Mouse (Mus musculus): Measurements from ENCODE around the gene Arpc2.
"Not testable (repeated sequence)": the region's sequence is repeated elsewhere in the genome, so short reads cannot be mapped to it uniquely, and the experiment has no call there.

The Arpc2 gene

DNA sequence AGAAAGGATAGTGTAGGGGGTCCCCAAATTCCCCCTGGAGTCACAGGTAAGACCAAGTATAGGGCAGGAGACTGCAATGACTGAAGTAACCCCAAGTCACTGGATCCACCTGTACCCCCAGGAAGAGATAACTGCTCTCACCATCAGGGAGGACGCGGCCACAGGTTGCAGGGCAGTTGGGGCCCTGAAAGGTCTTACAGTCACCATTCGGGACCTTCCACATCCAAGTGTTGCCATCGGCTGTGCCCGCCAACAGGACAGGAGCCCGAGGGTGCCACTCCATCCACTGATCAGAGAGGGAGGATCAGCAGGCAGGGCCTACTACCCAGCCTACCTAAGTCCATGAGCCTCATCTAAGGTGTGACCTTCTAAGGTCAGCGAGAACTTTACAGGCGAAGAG is 46.0 kb downstream of the Arpc2 start:
- no peak for ATAC-seq (ENCODE audit: insufficient number of reproducible peaks, low FRiP score, low TSS enrichment)

DNA sequence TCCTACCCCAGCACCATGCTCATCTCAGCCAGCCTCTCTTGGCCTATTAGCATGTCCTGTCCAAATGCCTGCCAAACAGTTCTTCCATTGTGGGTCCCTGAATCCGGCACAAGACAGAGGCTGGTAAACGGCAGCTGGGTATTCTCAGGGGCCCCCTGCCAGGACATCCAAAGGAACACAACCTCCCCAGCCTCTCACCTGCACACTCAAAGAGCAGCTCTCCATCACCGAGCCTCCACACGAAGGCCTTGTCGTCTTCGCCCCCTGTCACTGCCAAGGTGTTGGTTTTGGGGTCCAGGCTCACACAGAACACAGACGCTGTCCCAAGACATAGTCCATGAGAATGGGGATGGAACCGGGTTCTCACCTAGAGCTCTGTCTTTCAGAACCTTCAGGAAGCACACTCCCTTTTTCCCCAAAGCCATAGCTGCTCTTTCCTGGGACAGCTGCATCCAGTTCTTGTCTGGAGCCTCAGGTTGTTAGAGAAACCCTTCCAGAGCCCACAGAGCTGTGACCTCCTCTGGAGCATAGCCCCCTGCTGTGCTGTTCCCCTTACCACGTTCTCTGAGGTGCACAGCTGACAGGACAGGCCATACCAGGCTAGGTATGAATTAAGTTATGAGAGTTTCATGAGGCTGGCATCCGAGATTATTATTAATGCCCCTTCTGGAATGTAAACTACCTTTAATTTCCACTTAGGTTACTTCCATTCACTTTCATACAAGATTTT is 47.2 kb downstream of the Arpc2 start:
- ATAC-seq (ENCODE audit: insufficient number of reproducible peaks, low FRiP score, low TSS enrichment): no peak

DNA sequence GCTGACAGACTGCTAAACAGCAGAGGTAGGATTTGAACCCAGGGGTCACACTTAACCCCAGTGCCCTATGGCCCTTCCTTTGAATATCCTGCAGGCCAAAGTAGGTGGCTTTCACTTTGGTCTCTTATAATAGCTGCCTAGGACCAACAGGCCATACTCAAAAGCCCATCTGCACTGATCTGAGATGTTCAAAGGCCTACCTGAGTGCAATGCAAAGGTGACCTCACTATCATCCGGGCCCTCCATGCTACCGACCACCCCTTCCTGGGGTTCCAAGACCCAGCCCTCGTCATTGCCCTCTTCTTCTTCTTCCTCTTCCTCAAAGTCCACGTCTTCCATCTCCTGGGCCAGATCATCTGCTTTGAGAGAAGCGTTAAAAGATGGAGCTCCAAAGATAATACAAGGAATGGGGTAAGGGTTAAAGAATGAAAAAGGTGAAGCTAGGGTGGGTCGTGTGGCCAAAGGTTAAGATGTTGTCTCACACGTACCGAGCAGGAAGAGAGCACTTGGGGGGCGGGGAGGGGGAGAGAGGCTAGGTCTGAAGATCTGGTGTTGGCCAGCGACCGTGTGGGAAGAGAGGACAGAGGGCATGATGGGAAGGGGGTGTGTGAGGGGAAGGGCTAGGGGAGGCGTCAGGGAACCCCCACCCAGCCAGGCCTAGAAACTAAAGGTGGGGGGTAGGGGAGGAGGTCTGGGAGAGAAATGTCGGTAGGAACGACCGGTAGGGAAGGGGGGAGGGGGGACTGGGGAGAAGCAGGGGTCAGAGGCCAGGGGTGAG is 48.0 kb downstream of the Arpc2 start:
- 0 out of 2 replicates have a peak, but pooled peaks have one; percentile 0 for ATAC-seq (ENCODE audit: insufficient number of reproducible peaks, low FRiP score, low TSS enrichment)

- peak; percentile 91 for ATAC-seq (ENCODE audit: insufficient number of reproducible peaks, low FRiP score, low TSS enrichment)
These were observed 48.8 kb downstream of the Arpc2 start, which contains the start of the genes Aamp and Pnkd for GRCm38 (mm10) chr1:74284543-74285160. TSS of gene Aamp (minus strand) at chr1:74284738. TSS of gene Pnkd (plus strand) at chr1:74284930.

GRCm38 (mm10) chr1:74285212-74286010 is 49.5 kb downstream of the Arpc2 start:
- ATAC-seq (ENCODE audit: insufficient number of reproducible peaks, low FRiP score, low TSS enrichment): no peak

DNA sequence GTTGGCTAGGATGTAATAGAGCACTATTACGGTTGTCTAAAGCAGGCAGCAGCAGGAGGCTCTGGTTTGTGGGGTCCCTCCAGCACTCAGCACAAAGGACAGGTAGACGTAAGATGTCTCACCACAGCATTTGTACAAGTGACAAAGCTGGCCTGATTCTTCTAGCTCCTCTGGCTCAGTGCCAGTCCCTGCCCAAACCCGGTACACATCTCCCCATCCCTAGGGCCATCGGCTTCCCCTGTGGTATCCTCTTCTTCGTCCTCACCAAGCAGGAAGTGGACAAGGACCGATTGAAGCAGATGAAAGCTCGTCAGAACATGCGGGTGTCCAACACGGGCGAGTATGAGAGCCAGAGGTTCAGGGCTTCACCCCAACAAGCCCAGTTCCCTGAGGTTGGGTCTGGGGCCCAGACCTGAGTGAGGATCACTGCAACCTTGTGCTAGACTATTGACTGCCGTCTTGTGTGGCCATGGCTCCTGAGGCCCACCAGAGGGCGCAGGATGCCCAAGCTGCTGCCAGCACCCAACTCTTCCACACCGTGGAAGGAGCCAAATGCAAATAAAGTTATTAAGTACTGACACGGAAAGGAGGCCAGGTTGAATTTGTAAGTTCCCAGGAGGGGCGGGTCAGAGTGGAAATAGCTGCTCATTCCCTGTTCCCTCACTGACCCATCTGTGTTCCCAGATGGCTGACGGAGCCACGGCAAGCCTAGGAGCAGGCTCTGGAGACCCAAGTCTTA is 51.2 kb downstream of the Arpc2 start:
- ATAC-seq (ENCODE audit: insufficient number of reproducible peaks, low FRiP score, low TSS enrichment): not testable (repeated sequence)

GRCm38 (mm10) chr1:74288327-74288726 is 52.4 kb downstream of the Arpc2 start:
- ATAC-seq (ENCODE audit: insufficient number of reproducible peaks, low FRiP score, low TSS enrichment): no peak

DNA sequence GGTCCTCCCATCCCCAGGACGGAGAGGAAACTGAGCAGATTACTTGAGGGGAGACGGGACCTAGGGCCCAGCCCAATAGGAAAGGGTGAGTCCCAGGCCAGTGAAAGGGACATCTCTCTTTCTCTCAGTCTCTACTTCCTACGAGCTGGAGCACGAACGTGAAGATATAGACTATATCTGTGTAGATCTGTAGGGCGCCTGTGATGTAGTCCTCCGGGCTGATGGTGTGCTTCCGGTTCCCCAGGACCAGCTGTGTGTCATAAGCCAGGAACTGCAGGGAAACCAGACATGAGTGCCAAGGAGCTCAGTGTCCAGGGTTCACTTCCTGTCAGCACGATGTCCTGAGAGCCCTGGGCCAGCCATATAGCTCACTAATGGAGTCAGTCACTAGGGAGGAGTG is 53.4 kb downstream of the Arpc2 start:
- no peak for ATAC-seq (ENCODE audit: insufficient number of reproducible peaks, low FRiP score, low TSS enrichment)

DNA sequence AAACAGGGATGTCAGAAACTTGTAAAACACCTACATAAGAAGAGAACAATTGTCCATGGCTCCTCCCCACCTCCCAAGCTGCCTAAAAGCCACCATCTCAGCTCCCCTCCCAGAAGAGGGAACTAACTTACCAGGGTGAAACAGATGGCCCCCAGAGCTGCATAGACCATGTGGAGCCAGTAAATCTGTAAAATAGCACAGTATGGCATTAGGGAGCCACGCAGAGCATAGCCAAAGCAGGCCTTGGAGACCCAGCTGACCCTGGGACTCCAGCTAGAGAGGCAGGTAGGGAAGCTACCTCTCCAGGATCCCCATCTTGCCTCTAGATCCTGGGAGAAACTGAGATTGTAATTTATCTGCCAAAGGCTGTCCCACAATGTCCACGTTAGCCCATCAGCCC is 53.9 kb downstream of the Arpc2 start:
- ATAC-seq (ENCODE audit: insufficient number of reproducible peaks, low FRiP score, low TSS enrichment): no peak

DNA sequence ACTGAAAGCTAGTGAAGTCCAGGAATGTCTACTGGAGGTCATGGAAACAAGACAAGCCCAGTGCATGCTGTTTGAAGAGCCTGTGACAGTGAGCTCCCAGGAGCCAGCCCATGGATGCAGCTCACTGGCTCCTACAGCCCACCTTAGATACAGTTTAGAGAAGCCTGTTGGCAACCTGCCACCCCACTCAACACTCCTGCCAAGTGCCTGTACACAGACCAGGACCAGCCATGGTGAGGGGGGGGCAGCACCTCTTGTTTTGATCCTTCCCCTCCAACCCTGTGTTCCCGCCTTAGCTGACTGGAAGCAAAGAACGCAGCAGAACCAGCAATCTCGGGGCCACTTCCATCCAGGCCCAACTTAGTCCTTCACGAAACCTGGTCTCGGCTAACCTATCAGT is 54.3 kb downstream of the Arpc2 start:
- no peak for ATAC-seq (ENCODE audit: insufficient number of reproducible peaks, low FRiP score, low TSS enrichment)

DNA sequence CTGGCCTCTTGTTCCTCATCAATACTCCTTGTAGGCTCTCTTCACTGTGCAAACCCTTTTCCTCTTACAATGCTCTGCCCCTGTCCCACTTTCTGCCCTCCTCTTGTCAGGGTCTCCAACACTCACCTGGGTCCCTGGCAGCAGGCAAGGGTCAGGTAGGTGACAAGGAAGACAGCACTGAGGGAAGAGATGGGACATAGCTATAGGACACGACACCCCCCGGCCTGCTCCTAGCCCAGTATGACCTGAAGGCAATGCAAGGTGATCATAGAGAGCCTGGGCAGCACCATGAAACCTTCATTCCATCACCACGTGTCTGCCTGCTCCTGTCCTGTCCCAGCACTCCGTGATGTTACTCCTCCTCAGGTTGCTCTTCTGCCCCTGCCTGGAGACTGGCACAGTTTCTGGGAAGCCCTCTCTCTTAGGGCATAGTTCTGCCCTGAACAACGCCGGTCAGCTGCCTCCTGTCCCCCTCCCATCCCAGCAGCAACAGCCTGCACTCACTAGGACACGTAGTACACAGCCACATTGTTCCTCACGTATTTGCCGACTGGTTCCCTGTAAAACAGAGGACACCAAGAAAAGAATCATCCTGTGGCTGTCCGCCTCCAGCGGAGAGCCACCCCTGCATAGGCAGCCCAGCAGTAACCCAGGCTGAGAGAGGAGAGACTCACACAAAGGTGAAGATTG is 56.6 kb downstream of the Arpc2 start:
- no peak for ATAC-seq (ENCODE audit: insufficient number of reproducible peaks, low FRiP score, low TSS enrichment)

- no peak for ATAC-seq (ENCODE audit: insufficient number of reproducible peaks, low FRiP score, low TSS enrichment)
These were observed 57.5 kb downstream of the Arpc2 start for GRCm38 (mm10) chr1:74293306-74293960.

- ATAC-seq (ENCODE audit: insufficient number of reproducible peaks, low FRiP score, low TSS enrichment): no peak
These were observed 58.3 kb downstream of the Arpc2 start for GRCm38 (mm10) chr1:74294090-74294643.

DNA sequence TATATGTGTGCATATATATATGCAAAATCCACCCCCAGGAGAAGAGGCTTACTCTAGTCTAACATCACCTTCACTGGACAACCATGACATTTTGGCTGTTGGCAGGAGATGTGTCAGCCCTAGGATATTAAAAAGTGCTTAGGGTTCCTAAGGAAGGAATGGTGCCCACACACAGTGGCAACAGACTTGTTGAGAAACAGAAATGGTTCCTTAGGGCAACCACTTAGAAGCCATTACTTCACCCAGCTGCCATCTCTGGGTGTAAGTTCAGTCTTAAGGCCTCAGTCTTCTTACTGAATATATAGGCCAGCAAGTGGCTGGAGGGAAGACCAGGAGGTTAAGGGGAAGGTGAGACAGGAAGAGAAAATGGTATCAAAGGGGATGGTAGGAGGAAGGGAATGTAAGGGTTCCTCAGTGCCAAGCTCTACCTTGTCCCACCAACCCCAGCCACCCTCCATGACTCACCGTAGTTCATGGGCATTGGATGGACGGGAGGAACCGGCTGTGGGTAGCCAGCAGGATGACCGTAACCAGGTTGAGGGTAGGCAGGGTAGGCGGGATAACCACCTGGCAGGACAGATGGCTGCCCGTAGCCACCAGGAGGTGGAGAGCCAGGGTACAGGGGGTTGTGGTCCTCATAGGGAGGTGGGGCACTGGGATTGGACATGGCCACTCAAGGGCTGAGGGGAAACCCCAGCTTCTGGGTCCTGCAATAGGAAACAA is 59.0 kb downstream of the Arpc2 start:
- peak; percentile 31; the same call in 1 of the 2 replicates for ATAC-seq (ENCODE audit: insufficient number of reproducible peaks, low FRiP score, low TSS enrichment)

DNA sequence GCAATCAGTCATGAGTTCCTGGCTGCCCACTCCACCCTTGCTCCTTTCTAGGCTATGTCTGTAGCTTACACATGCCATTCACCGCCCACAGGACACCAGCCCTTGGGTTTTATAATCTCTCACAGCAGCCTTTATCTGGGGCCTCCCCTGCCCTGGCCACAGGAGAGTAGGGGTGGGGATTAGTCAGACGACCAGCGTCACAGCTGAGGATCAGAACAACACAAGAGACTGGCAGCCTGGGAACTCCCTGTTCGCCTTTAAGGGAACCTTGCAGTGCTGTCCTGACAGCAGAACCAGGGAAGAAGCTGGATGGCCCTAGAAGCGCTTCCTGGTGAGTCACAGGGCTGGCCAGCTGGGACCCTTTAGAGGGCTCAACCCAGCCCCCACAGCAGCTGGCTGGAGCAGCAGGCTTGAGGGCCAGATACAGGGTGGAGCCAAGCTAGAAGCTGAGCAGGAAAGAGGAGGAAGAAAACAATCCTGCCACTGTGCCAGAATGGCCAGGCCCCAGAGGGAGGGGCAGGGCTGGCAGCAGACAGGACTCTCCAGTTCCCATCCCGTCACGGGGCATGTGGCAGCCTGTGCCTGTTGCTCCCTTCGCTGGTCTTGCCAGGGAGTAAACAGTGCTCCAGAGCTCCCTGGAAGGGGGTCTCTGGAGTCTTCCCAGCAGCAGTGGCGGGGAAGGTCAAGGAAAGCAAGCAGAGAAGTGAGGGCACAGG is 59.7 kb downstream of the Arpc2 start:
- ATAC-seq (ENCODE audit: insufficient number of reproducible peaks, low FRiP score, low TSS enrichment): peak; percentile 83

DNA sequence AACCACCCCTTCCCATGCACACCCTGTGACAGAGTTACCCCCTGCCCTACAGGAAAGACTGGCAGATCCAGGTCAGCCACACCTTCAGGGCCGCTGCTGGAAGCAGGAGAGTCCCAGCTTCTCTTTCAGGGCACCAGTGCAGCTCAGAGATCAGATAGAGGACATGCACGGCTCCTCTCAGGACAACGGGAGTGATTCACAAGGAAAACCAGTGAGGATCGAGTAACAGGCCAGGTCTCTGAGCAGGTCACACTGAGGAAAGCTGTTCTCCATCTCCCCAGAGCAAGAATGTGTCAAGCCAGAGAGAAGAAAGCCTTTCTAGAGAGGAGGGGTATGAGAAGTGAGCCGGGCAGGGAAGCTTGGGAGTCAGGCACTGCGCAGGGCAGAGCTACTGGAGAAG is 60.6 kb downstream of the Arpc2 start:
- ATAC-seq (ENCODE audit: insufficient number of reproducible peaks, low FRiP score, low TSS enrichment): no peak

GRCm38 (mm10) chr1:74297269-74297668 is 61.4 kb downstream of the Arpc2 start:
- no peak for ATAC-seq (ENCODE audit: insufficient number of reproducible peaks, low FRiP score, low TSS enrichment)

Data from cerebellum, adult (tissue).